Mouse (Mus musculus) MEL (cell line): Measurements from ENCODE around the gene Serpinb6a.
"Not testable (repeated sequence)": the region's sequence is repeated elsewhere in the genome, so short reads cannot be mapped to it uniquely, and the experiment has no call there.

Experiments used
- BHLHE40 ChIP-seq: IDR thresholded peaks from 2 replicates; pipeline ENCODE4 v1.6.1; 2012; ENCODE audit warnings: low read depth, mild to moderate bottlenecking, inconsistent platforms, low read length, improper control_type of control experiment, borderline replicate concordance
- CHD1 ChIP-seq: IDR thresholded peaks from 2 replicates; pipeline ENCODE4 v1.6.1; 2012; ENCODE audit warnings: low read depth, mild to moderate bottlenecking, inconsistent platforms, low read length, improper control_type of control experiment
- CHD2 ChIP-seq: IDR thresholded peaks from 2 replicates; pipeline ENCODE4 v1.6.1; 2011; ENCODE audit warnings: low read length, improper control_type of control experiment
- CTCF ChIP-seq, 3 experiments: IDR thresholded peaks in 2 of 3; conservative IDR thresholded peaks in 1 of 3; 2 replicates each; pipeline ENCODE4 v1.5.1; 2011 to 2012; ENCODE audit warnings: low read length in 3 of 3, low read depth in 2 of 3, mild to moderate bottlenecking in 2 of 3, improper control_type of control experiment in 1 of 3, inconsistent platforms in 1 of 3, mixed read lengths in 1 of 3, moderate library complexity in 1 of 3; ENCODE audit not compliant: control insufficient read depth in 1 of 3, insufficient read depth in 1 of 3, poor library complexity in 1 of 3, severe bottlenecking in 1 of 3
- E2F4 ChIP-seq: IDR thresholded peaks from 2 replicates; pipeline ENCODE4 v1.6.1; 2011; ENCODE audit warnings: low read depth, low read length, improper control_type of control experiment, borderline replicate concordance
- EP300 ChIP-seq, 2 experiments: IDR thresholded peaks; 2 replicates each; pipeline ENCODE4 v1.6.1; 2011; ENCODE audit warnings: improper control_type of control experiment in 2 of 2, low read length in 2 of 2, low read depth in 1 of 2, mild to moderate bottlenecking in 1 of 2
- NELFE ChIP-seq: IDR thresholded peaks from 2 replicates; pipeline ENCODE4 v1.6.1; 2011; ENCODE audit warnings: low read depth, low read length, improper control_type of control experiment
- POLR2A ChIP-seq, 2 experiments: IDR thresholded peaks; 2 replicates each; pipeline ENCODE4 v1.6.1; 2011 to 2012; ENCODE audit warnings: low read length in 2 of 2, mild to moderate bottlenecking in 2 of 2, control low read depth in 1 of 2, improper control_type of control experiment in 1 of 2, low read depth in 1 of 2, moderate library complexity in 1 of 2; ENCODE audit not compliant: control insufficient read depth in 1 of 2, insufficient read depth in 1 of 2, poor library complexity in 1 of 2
- POLR2AphosphoS5 ChIP-seq: IDR thresholded peaks from 2 replicates; pipeline ENCODE4 v1.6.1; 2012; ENCODE audit warnings: low read depth, borderline replicate concordance, mild to moderate bottlenecking, inconsistent platforms, low read length, moderate library complexity, mixed read lengths
- SIN3A ChIP-seq: IDR thresholded peaks from 2 replicates; pipeline ENCODE4 v1.6.1; 2012; ENCODE audit warnings: low read length, improper control_type of control experiment, inconsistent platforms
- USF1 ChIP-seq: IDR thresholded peaks from 2 replicates; pipeline ENCODE4 v1.6.1; 2014; ENCODE audit warnings: low read depth, mild to moderate bottlenecking, inconsistent platforms, low read length, improper control_type of control experiment, moderate library complexity

DNA sequence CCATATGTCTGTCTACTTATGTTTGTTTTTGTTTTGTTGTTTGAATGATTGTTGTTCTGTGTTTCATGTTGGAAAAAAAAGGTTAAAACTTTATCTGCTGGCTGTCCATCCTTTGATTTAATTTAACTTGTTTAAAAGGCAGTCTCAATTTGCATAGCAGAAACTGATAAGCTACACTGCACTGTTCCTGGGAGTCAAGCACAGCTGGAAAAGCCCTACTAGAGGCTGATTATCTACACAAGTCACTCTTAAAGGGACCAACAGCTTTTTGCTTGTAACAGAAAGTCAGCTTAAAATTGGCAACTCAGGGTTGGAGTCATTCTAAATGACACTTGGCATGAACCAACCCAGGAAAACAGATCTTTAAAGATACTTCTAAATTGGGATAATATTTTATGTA is 65.0 kb downstream of the Serpinb6a start:
- TF ChIP-seq BHLHE40; E2F4; CHD2; POLR2AphosphoS5; CHD1; CTCF (IDR thresholded peaks at IDR 0.05 in 2 of 3, conservative IDR thresholded peaks at IDR 0.05 in 1 of 3; ENCODE audit: control insufficient read depth in 1 of 3, insufficient read depth in 1 of 3, low read depth in 2 of 3, low read length in 3 of 3, poor library complexity in 1 of 3, severe bottlenecking in 1 of 3); NELFE; USF1; POLR2A (IDR thresholded peaks at IDR 0.05; ENCODE audit: control insufficient read depth in 1 of 2, insufficient read depth in 1 of 2, low read depth in 1 of 2, low read length in 2 of 2, poor library complexity in 1 of 2): not testable (repeated sequence)
- peak; percentile 60; the same call in 1 of the 2 replicates for TF ChIP-seq SIN3A
- peak in 1 of 2 experiments; percentile 38; a peak in 1 of 4 replicates for TF ChIP-seq EP300 (IDR thresholded peaks at IDR 0.05; ENCODE audit: low read depth in 1 of 2, low read length in 2 of 2)
